Mouse (Mus musculus) forebrain, embryonic 12.5 days (tissue): Measurements from ENCODE around the gene Sptbn2. TPM values are rescaled to one million over a fixed set of nuclear protein-coding genes. Genes with fewer than 3 reads are reported as not detected.

Experiments
- ATAC-seq: fragments of 200-750 bp; cut with Nextera tagmentation; 2 replicates; pipeline ENCODE4 v1.8.0; 2017; ENCODE audit warnings: moderate TSS enrichment; ENCODE audit not compliant: low FRiP score
- H3K27ac ChIP-seq: fragments of 300-500 bp; sonication (generic); 2 replicates; pipeline ENCODE4 v1.5.1; 2016; ENCODE audit warnings: mild to moderate bottlenecking
- H3K27me3 ChIP-seq: fragments of 300-500 bp; sonication (generic); 2 replicates; pipeline ENCODE4 v1.6.1; 2016; ENCODE audit warnings: mild to moderate bottlenecking
- H3K36me3 ChIP-seq: fragments of 300-500 bp; sonication (generic); replicated peaks from 2 replicates; pipeline ENCODE4 v1.6.1; 2016; ENCODE audit warnings: mild to moderate bottlenecking
- H3K4me1 ChIP-seq: fragments of 300-500 bp; sonication (generic); 2 replicates; pipeline ENCODE4 v1.6.1; 2016
- H3K4me2 ChIP-seq: fragments of 300-500 bp; sonication (generic); 2 replicates; pipeline ENCODE4 v1.6.1; 2016; ENCODE audit warnings: mild to moderate bottlenecking, moderate library complexity
- H3K4me3 ChIP-seq: fragments of 300-500 bp; sonication (generic); replicated peaks from 2 replicates; pipeline ENCODE4 v1.5.1; 2016; ENCODE audit warnings: mild to moderate bottlenecking
- H3K9ac ChIP-seq: fragments of 300-500 bp; sonication (generic); 2 replicates; pipeline ENCODE4 v1.6.1; 2016; ENCODE audit warnings: mild to moderate bottlenecking
- H3K9me3 ChIP-seq: fragments of 300-500 bp; sonication (generic); 2 replicates; pipeline ENCODE4 v1.6.1; 2016
- WGBS: fragments of 180-500 bp; shearing (Covaris S2); methylation state at CpG from one replicate; pipeline ENCODE4 v1.1.7; 2016; 5-methylcytosine and 5-hydroxymethylcytosine counted together
- polyA plus RNA-seq: library from polyadenylated mRNA; unstranded; fragments of >200 nt; fragmentation: Nextera tagmentation; extraction: Ambion mirVana; gene quantifications from 2 replicates; pipeline ENCODE4 v1.2.1, GENCODE M21; 2016

Gene Sptbn2
- polyA plus RNA-seq, 1 experiment from 2014 or later = 25.2 TPM

DNA sequence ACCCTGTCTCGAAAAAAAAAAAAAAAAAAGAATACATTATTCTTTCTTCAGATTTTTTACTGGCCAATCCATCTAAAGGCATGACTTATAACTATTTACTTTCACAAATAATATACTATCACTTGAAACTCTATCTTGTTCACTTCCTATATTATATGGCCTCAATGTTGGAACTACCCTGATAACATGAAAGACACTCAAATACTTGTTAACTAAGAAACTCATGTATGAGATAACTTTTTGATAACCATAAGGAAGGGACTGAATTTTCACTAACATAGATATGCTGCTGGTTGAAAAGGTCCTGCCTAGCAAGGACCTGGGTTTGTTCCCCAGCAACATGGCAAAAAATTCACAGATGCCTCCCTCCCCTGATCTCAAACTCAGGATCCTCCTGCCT, 85.0 kb downstream of the Sptbn2 start:
- Histone ChIP-seq H3K27me3 (no peaks in the 10 kb centered on the region), H3K4me3 (no peak overlapping the region), H3K4me2 (no peak overlapping the region), H3K9ac (no peak overlapping the region), H3K4me1 (peaks cover 24% of the 10 kb centered on the region), H3K27ac (no peak overlapping the region), H3K36me3 (peaks cover 50% of the 10 kb centered on the region), H3K9me3 (no peaks in the 10 kb centered on the region)
- ATAC-seq = no peak
- 25% methylated on average over 1 of the region's 1 CpGs for whole genome bisulfite sequencing

DNA sequence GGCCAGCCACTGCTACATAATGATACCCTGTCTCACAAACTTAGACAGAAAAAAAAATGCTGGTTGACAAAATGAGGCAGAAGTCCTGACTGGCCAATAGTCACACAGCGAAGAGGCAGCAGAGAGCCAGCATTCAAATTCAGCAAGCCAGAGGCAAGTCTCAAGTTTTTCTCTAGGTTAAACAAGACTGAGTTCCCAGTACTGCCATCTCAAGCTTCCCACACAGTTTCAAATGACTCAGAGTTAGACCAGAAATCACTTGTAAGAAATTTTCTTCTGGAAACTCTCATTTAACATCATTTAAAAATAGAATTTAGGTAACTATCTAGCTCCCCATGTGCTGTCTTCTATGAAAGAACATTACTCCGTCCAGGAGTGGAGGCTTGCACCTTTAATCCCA, 86.9 kb downstream of the Sptbn2 start:
- H3K9ac ChIP-seq = no peak overlapping the region
- no peak overlapping the region for H3K4me2 ChIP-seq
- peaks cover 56% of the 10 kb centered on the region for H3K36me3 ChIP-seq
- 93% methylated on average over 2 of the region's 2 CpGs for WGBS
- H3K9me3 ChIP-seq = no peaks in the 10 kb centered on the region
- no peak overlapping the region for H3K4me3 ChIP-seq
- H3K27me3 ChIP-seq = no peaks in the 10 kb centered on the region
- peaks cover 9% of the 10 kb centered on the region for H3K4me1 ChIP-seq
- no peak overlapping the region for H3K27ac ChIP-seq
- ATAC-seq = no peak

DNA sequence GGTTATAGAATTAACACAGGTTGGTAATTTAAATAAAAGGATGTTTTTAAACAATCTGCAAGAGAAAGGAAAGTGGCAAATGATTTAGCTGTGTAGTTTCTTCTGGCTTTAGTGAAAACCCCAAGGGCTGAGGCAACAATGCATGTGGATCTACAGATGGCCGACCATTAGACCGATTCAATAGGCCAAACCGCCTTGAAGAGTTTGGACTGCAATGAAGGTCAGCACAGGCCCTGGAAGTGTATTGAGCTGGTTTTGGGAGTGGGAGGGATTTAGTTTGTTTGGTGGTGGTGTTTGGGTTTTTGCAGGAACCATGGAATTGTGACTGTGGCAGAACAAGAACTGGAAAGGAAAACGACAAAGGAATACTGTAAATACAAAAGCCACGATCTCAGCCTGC, 88.1 kb downstream of the Sptbn2 start:
- Histone ChIP-seq H3K4me3 (no peak overlapping the region), H3K36me3 (peaks cover 67% of the 10 kb centered on the region), H3K9me3 (no peaks in the 10 kb centered on the region), H3K27me3 (no peaks in the 10 kb centered on the region), H3K4me1 (peaks cover 7% of the 10 kb centered on the region), H3K27ac (no peak overlapping the region), H3K4me2 (no peak overlapping the region), H3K9ac (no peak overlapping the region)
- no peak for ATAC-seq
- 89% methylated on average over 5 of the region's 5 CpGs for WGBS

Other genes with a start within 250 kb of the Sptbn2 start
- gene Syt12, start 233.7 kb upstream of the Sptbn2 start, polyA plus RNA-seq = 1.3 and 2.7 TPM in 2 replicates
- gene 2010003K11Rik, start 212.6 kb upstream of the Sptbn2 start, polyA plus RNA-seq = not detected in 2 replicates
- gene Pcx, start 200.7 kb upstream of the Sptbn2 start, polyA plus RNA-seq = 19.2 and 20.0 TPM in 2 replicates
- gene Lrfn4, start 95.5 kb upstream of the Sptbn2 start, polyA plus RNA-seq = 11.4 and 13.3 TPM in 2 replicates
- gene Rce1, start 85.5 kb upstream of the Sptbn2 start, polyA plus RNA-seq = 57.8 and 63.0 TPM in 2 replicates
- 4.5 and 5.4 TPM in 2 replicates for gene Gm960, start 12.5 kb upstream of the Sptbn2 start, polyA plus RNA-seq
- 151 and 159 TPM in 2 replicates for gene Rbm4b, start 45.3 kb downstream of the Sptbn2 start, polyA plus RNA-seq
- 86.4 and 95.2 TPM in 2 replicates for gene Rbm4, start 82.7 kb downstream of the Sptbn2 start, polyA plus RNA-seq
- 39.0 and 42.9 TPM in 2 replicates for gene Gm21992, start 100.4 kb downstream of the Sptbn2 start, polyA plus RNA-seq
- gene Rbm14, start 100.5 kb downstream of the Sptbn2 start, polyA plus RNA-seq = 120 and 133 TPM in 2 replicates
- 34.6 and 37.9 TPM in 2 replicates for gene Ccs, start 128.2 kb downstream of the Sptbn2 start, polyA plus RNA-seq
- 0.19 TPM in 2 replicates for gene Ccdc87, start 128.2 kb downstream of the Sptbn2 start, polyA plus RNA-seq
- gene Ctsf, start 144.0 kb downstream of the Sptbn2 start, polyA plus RNA-seq = 30.0 and 30.9 TPM in 2 replicates
- gene Actn3, start 166.7 kb downstream of the Sptbn2 start, polyA plus RNA-seq = 1.2 and 1.3 TPM in 2 replicates
- gene Zdhhc24, start 167.5 kb downstream of the Sptbn2 start, polyA plus RNA-seq = 17.4 and 17.5 TPM in 2 replicates
- gene Bbs1, start 195.5 kb downstream of the Sptbn2 start, polyA plus RNA-seq = 6.8 and 8.0 TPM in 2 replicates
- 159 and 170 TPM in 2 replicates for gene Dpp3, start 217.1 kb downstream of the Sptbn2 start, polyA plus RNA-seq
- gene Peli3, start 232.0 kb downstream of the Sptbn2 start, polyA plus RNA-seq = 4.3 and 5.2 TPM in 2 replicates